Mouse (Mus musculus): Measurements from ENCODE around the gene Six2.

- TF ChIP-seq GATA1 (IDR thresholded peaks at IDR 0.05; ENCODE audit: borderline replicate concordance, low read length) (no peak), FLI1 (IDR thresholded peaks at IDR 0.05; ENCODE audit: low read length) (no peak)
These were observed 7.8 kb downstream of the Six2 start for GRCm38 (mm10) chr17:85680116-85680850.

Data from megakaryocyte, embryonic 14.5 days (primary cell).